Mouse (Mus musculus) neural tube, embryonic 11.5 days (tissue): ENCODE measurements around the gene Fcgr1. TPM values are rescaled to one million over a fixed set of nuclear protein-coding genes. Genes with fewer than 3 reads are reported as not detected.
"Not testable (repeated sequence)": the region's sequence is repeated elsewhere in the genome, so short reads cannot be mapped to it uniquely, and the experiment has no call there.

Experiments
- ATAC-seq: fragments of 200-750 bp; cut with Nextera tagmentation; 2 replicates; pipeline ENCODE4 v1.8.0; 2017; ENCODE audit warnings: moderate number of reproducible peaks, mild to moderate bottlenecking, moderate TSS enrichment, moderate library complexity; ENCODE audit not compliant: insufficient read depth, low FRiP score, low TSS enrichment
- DNase-seq: peaks from one replicate; pipeline ENCODE4 v3.0.0-alpha.2; 2015; ENCODE audit warnings: low spot score
- H3K27ac ChIP-seq: fragments of 300-500 bp; sonication (generic); 2 replicates; pipeline ENCODE4 v1.5.1; 2014; ENCODE audit warnings: low read depth, mild to moderate bottlenecking, low read length
- H3K27me3 ChIP-seq: fragments of 300-500 bp; sonication (generic); 2 replicates; pipeline ENCODE4 v1.6.1; 2014; ENCODE audit warnings: mild to moderate bottlenecking, low read length, mixed read lengths; ENCODE audit not compliant: control insufficient read depth, insufficient read depth
- H3K36me3 ChIP-seq: fragments of 300-500 bp; sonication (generic); 2 replicates; pipeline ENCODE4 v1.6.1; 2014; ENCODE audit warnings: mild to moderate bottlenecking, low read length, moderate library complexity, mixed read lengths; ENCODE audit not compliant: control insufficient read depth, insufficient read depth
- H3K4me1 ChIP-seq: fragments of 300-500 bp; sonication (generic); 2 replicates; pipeline ENCODE4 v1.6.1; 2014; ENCODE audit warnings: low read length, mixed read lengths; ENCODE audit not compliant: control insufficient read depth, insufficient read depth
- H3K4me2 ChIP-seq: fragments of 300-500 bp; sonication (generic); 2 replicates; pipeline ENCODE4 v1.6.1; 2014; ENCODE audit warnings: low read depth, mild to moderate bottlenecking, moderate library complexity
- H3K4me3 ChIP-seq: fragments of 300-500 bp; sonication (generic); 2 replicates; pipeline ENCODE4 v1.5.1; 2014; ENCODE audit warnings: low read depth, low read length
- H3K9ac ChIP-seq: fragments of 300-500 bp; sonication (generic); 2 replicates; pipeline ENCODE4 v1.6.1; 2014; ENCODE audit warnings: mild to moderate bottlenecking, low read length
- H3K9me3 ChIP-seq: fragments of 300-500 bp; sonication (generic); 2 replicates; pipeline ENCODE4 v1.6.1; 2016; ENCODE audit warnings: low read length; ENCODE audit not compliant: control insufficient read depth
- WGBS: fragments of 180-500 bp; shearing (Covaris S2); extraction: QIAGEN DNeasy Blood & Tissue Kit; methylation state at CpG from one replicate; pipeline ENCODE4 v1.1.7; 2014; 5-methylcytosine and 5-hydroxymethylcytosine counted together
- polyA plus RNA-seq: library from polyadenylated mRNA; unstranded; fragments of >200 nt; fragmentation: Nextera tagmentation; extraction: Ambion mirVana; gene quantifications from 2 replicates; pipeline ENCODE4 v1.2.1, GENCODE M21; 2014

The Fcgr1 gene
- polyA plus RNA-seq, 1 experiment from 2014 or later = 2.5 TPM

- H3K4me2 ChIP-seq, DNase-seq, H3K4me1 ChIP-seq, H3K27me3 ChIP-seq, H3K9me3 ChIP-seq, H3K36me3 ChIP-seq, H3K4me3 ChIP-seq, H3K9ac ChIP-seq, ATAC-seq, H3K27ac ChIP-seq: not testable (repeated sequence)
- 95% methylated on average over 3 of the region's 3 CpGs for WGBS
Measured at GRCm38 (mm10) chr3:96290727-96291126, 3.0 kb downstream of the Fcgr1 start.

DNA sequence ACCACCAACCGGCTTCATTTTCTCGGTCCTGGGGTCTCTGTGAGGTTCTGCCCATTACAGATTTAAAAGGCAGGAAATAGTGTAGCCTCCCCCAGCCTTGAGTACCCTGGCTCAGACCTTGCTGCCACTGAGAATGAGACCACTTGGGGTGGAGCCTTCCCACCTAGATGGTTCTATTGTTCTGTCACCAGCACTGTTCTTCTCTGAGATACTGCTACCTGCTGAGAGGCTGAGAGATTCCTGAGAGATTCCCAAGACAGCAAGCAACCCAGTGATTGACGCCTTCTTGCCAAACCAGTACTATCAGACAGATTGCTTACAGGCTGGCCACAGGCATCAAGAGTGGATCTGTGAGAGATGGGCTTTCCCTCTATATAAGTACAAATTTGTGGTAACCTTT lies 4.6 kb downstream of the Fcgr1 start:
- ATAC-seq = no peak
- 67% methylated on average over 3 of the region's 3 CpGs for WGBS
- no peak overlapping the region for H3K4me3 ChIP-seq
- no peaks in the 10 kb centered on the region for H3K36me3 ChIP-seq
- H3K9me3 ChIP-seq = no peaks in the 10 kb centered on the region
- H3K4me1 ChIP-seq = no peaks in the 10 kb centered on the region; the same call in 1 of the 2 replicates
- no peak for DNase-seq
- H3K4me2 ChIP-seq = no peak overlapping the region
- no peak overlapping the region for H3K9ac ChIP-seq
- H3K27me3 ChIP-seq = no peaks in the 10 kb centered on the region
- no peak overlapping the region for H3K27ac ChIP-seq

GRCm38 (mm10) chr3:96287334-96287733 lies 6.4 kb downstream of the Fcgr1 start:
- 93% methylated on average over 11 of the region's 11 CpGs for WGBS
- not testable (repeated sequence) for DNase-seq

GRCm38 (mm10) chr3:96284457-96284856 lies 9.3 kb downstream of the Fcgr1 start:
- no peak overlapping the region for H3K27ac ChIP-seq
- no peaks in the 10 kb centered on the region for H3K9me3 ChIP-seq
- H3K4me2 ChIP-seq = no peak overlapping the region; the same call in 1 of the 2 replicates
- no peak for ATAC-seq
- peak; percentile 38 for DNase-seq
- 34% methylated on average over 4 of the region's 4 CpGs for WGBS
- 0 out of 2 replicates have a peak, but pooled peaks cover 2% of the 10 kb centered on the region for H3K27me3 ChIP-seq
- no peaks in the 10 kb centered on the region; the same call in 1 of the 2 replicates for H3K4me1 ChIP-seq
- H3K36me3 ChIP-seq = no peaks in the 10 kb centered on the region
- H3K4me3 ChIP-seq = no peak overlapping the region
- no peak overlapping the region for H3K9ac ChIP-seq

More at GRCm38 (mm10) chr3:96287334-96287733, 6.4 kb downstream of the Fcgr1 start:
- H3K27ac ChIP-seq, H3K4me3 ChIP-seq, H3K9ac ChIP-seq, H3K27me3 ChIP-seq, H3K36me3 ChIP-seq, H3K4me1 ChIP-seq, H3K9me3 ChIP-seq, ATAC-seq, H3K4me2 ChIP-seq: not testable (repeated sequence)

DNA sequence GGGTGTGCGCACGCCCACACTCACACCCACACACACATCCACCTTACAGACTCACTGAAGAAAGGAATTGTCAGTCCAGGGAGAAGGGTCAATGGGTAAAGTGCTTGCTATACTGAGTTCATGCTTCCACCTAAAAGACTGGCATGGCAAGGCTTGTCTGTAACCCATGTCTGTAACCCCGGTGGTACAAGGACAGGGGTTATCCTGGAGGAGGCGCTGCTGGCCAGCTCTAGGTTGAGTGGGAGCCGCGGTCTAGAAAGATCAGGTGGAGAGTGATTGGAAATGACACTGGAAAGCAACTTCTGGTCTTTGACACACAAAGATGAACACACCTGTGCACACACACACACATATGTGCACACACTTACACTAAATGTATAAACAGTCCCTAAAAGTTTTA lies 13.1 kb downstream of the Fcgr1 start:
- 0 out of 2 replicates have a peak, but pooled peaks cover 2% of the 10 kb centered on the region for H3K27me3 ChIP-seq
- no peaks in the 10 kb centered on the region; the same call in 1 of the 2 replicates for H3K4me1 ChIP-seq
- DNase-seq = no peak

GRCm38 (mm10) chr3:96277800-96278624 lies 15.8 kb downstream of the Fcgr1 start:
- Histone ChIP-seq H3K36me3 (no peaks in the 10 kb centered on the region), H3K27ac (peak overlapping the region; percentile 82; the same call in 1 of the 2 replicates), H3K9me3 (no peaks in the 10 kb centered on the region), H3K27me3 (no peaks in the 10 kb centered on the region), H3K9ac (peak overlapping the region; percentile 64), H3K4me1 (no peaks in the 10 kb centered on the region), H3K4me3 (peak overlapping the region; percentile 44), H3K4me2 (peak overlapping the region; percentile 81)
- DNase-seq = peak; percentile 93
- WGBS = under 1% methylated on average over 49 of the region's 49 CpGs
- peak; percentile 93 for ATAC-seq

More for the DNA sequence above, 13.1 kb downstream of the Fcgr1 start:
- 60% methylated on average over 6 of the region's 6 CpGs for WGBS
- Histone ChIP-seq H3K27ac (no peak overlapping the region), H3K9ac (no peak overlapping the region), H3K4me3 (no peak overlapping the region), H3K36me3 (no peaks in the 10 kb centered on the region), H3K4me2 (no peak overlapping the region), H3K9me3 (no peaks in the 10 kb centered on the region)
- no peak for ATAC-seq

DNA sequence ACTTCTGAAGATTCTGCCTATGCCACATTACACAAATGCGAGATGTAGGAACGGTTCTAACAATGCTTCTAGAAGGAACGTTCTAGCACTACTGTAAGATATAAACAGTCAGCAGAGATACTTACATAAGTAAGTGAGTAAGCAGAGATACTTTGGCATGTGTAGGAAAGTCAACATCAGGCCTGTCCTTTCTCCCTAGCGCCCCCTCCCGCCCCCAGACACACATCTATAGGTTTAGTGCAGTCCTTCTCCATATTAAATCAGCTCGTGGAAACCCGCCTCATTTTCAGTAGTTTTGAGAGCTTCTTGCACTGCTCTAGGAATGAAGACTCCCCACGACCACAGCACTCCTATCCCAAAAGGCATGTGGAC lies 16.4 kb downstream of the Fcgr1 start:
- 12% methylated on average over 8 of the region's 8 CpGs for WGBS

GRCm38 (mm10) chr3:96273591-96274465 lies 19.9 kb downstream of the Fcgr1 start:
- H3K9ac ChIP-seq = no peak overlapping the region
- H3K4me1 ChIP-seq = 0 out of 2 replicates have a peak, but pooled peaks cover 3% of the 10 kb centered on the region
- ATAC-seq (no peak), DNase-seq (no peak)
- WGBS = 89% methylated on average over 17 of the region's 17 CpGs
- no peak overlapping the region for H3K4me3 ChIP-seq
- no peaks in the 10 kb centered on the region for H3K9me3 ChIP-seq
- no peak overlapping the region for H3K4me2 ChIP-seq
- H3K36me3 ChIP-seq = no peaks in the 10 kb centered on the region
- H3K27me3 ChIP-seq = no peaks in the 10 kb centered on the region
- H3K27ac ChIP-seq = no peak overlapping the region

More for the DNA sequence above, 16.4 kb downstream of the Fcgr1 start:
- Histone ChIP-seq H3K9me3 (no peaks in the 10 kb centered on the region), H3K9ac (peak overlapping the region; percentile 64), H3K4me1 (no peaks in the 10 kb centered on the region), H3K36me3 (no peaks in the 10 kb centered on the region), H3K4me2 (peak overlapping the region; percentile 81), H3K4me3 (peak overlapping the region; percentile 44), H3K27ac (0 out of 2 replicates have a peak overlapping the region, but pooled peaks have one; percentile 82), H3K27me3 (no peaks in the 10 kb centered on the region)
- DNase-seq (peak; percentile 66), ATAC-seq (no peak)
